Mouse (Mus musculus): ENCODE data around the gene Gm11127. TPM values are rescaled to one million over a fixed set of nuclear protein-coding genes. Genes with fewer than 3 reads are reported as not detected.
"Not testable (repeated sequence)": the region's sequence is repeated elsewhere in the genome, so short reads cannot be mapped to it uniquely, and the experiment has no call there.

The Gm11127 gene
- polyA plus RNA-seq, 1 experiment from 2014 or later: not detected

DNA sequence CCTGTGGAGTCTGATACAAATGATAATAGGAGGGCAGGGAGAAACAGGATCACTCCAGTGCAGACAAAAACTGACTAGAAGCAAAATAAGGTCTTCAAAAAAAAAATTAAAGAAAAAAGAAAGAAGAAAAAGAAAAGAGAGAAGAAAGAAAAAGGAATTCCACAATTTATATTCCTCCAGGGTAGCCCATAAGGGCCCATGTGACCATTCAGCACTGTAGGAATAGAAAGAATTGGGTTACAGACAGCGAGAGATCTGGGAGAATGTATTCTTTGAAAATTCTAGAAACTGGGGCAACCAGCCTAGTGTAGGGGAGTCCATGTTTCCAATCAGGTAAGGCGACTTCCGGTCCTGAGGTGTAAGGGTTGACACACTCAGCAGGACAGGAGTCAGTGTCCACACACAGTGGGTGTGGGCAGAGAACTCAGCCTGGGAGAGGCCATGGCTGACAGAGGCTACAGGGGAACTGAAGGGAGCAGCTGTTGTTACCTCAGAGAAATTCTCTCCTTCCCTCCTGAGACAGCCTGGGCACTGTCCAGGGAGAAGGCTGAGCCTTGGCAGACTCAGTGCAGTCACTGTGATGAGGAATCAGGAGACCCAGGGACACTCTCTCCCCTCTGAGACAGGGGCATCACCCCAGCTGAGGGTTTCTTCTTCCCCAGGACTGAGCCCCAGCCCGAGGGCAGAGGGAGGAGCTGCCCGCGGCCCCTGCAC lies 24.5 kb upstream of the Gm11127 start:
- Histone ChIP-seq H3K4me3 (ENCODE audit: low read depth, low read length) (peak overlapping the region; percentile 47), H3K4me2 (replicated peaks; ENCODE audit: low read depth, low read length) (peak overlapping the region; percentile 98)
- not testable (repeated sequence) for H3K27ac ChIP-seq (ENCODE audit: low read depth, low read length); H3K27me3 ChIP-seq (ENCODE audit: control insufficient read depth, insufficient read depth, low read length); H3K9me3 ChIP-seq (ENCODE audit: control insufficient read depth, low read length); H3K4me1 ChIP-seq (replicated peaks; ENCODE audit: control insufficient read depth, insufficient read depth, low read length); H3K36me3 ChIP-seq (ENCODE audit: control insufficient read depth, insufficient read depth, low read length); H3K9ac ChIP-seq (ENCODE audit: low read depth, low read length); ATAC-seq (ENCODE audit: low FRiP score)
- peak; percentile 3 for DNase-seq (ENCODE audit: low spot score)
- 42% methylated on average over 5 of the region's 6 CpGs for whole genome bisulfite sequencing

DNA sequence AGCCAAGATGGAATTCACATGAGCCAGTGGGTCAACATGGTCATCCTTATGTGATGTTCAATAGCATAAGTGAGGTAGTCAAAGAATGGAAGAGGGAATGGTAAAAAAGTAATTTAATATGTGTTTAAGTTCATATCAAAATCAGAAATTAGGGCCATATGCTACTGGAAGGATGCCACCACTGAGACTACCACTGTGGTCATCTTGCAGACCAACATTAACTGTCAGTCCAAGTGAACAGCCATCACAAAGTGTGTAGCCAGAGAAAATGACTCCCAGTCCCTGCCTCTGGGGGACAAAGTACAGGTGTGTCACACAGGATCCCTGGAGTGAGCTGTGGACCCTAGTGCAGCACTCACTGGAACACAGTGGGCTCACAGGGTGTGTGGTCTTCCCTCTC lies 23.7 kb upstream of the Gm11127 start:
- H3K4me1 ChIP-seq (replicated peaks; ENCODE audit: control insufficient read depth, insufficient read depth, low read length); DNase-seq (ENCODE audit: low spot score); H3K36me3 ChIP-seq (ENCODE audit: control insufficient read depth, insufficient read depth, low read length); H3K27me3 ChIP-seq (ENCODE audit: control insufficient read depth, insufficient read depth, low read length); H3K9me3 ChIP-seq (ENCODE audit: control insufficient read depth, low read length); H3K27ac ChIP-seq (ENCODE audit: low read depth, low read length); H3K4me3 ChIP-seq (ENCODE audit: low read depth, low read length); H3K4me2 ChIP-seq (replicated peaks; ENCODE audit: low read depth, low read length); H3K9ac ChIP-seq (ENCODE audit: low read depth, low read length); ATAC-seq (ENCODE audit: low FRiP score): not testable (repeated sequence)

DNA sequence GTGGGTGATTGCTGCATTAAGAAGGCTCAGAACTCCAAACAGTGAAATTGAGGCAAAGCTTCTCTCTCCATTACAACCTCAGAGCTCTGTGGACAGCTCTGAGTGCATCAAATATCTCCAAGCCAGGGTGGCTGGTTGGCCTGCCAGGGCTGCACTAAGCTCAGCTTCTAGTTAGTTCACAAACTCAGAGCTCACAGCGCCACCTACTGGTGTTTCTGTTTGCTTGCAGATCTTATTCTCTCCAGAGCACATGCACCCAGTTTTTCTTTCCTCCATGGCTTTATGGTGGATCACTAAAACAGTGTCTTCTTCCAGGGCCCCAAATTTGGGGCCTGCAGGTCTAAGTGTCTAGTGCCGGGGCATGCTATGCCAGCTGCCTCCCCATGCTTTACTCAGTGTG lies 2.7 kb upstream of the Gm11127 start:
- Histone ChIP-seq H3K9ac (ENCODE audit: low read depth, low read length) (no peak overlapping the region), H3K9me3 (ENCODE audit: control insufficient read depth, low read length) (no peaks in the 10 kb centered on the region), H3K27ac (ENCODE audit: low read depth, low read length) (no peak overlapping the region), H3K27me3 (ENCODE audit: control insufficient read depth, insufficient read depth, low read length) (no peaks in the 10 kb centered on the region), H3K36me3 (ENCODE audit: control insufficient read depth, insufficient read depth, low read length) (no peaks in the 10 kb centered on the region), H3K4me1 (replicated peaks; ENCODE audit: control insufficient read depth, insufficient read depth, low read length) (no peaks in the 10 kb centered on the region), H3K4me3 (ENCODE audit: low read depth, low read length) (no peak overlapping the region), H3K4me2 (replicated peaks; ENCODE audit: low read depth, low read length) (no peak overlapping the region)
- 31% methylated on average over 2 of the region's 2 CpGs for WGBS
- ATAC-seq (ENCODE audit: low FRiP score) (no peak), DNase-seq (ENCODE audit: low spot score) (peak; percentile 84)

DNA sequence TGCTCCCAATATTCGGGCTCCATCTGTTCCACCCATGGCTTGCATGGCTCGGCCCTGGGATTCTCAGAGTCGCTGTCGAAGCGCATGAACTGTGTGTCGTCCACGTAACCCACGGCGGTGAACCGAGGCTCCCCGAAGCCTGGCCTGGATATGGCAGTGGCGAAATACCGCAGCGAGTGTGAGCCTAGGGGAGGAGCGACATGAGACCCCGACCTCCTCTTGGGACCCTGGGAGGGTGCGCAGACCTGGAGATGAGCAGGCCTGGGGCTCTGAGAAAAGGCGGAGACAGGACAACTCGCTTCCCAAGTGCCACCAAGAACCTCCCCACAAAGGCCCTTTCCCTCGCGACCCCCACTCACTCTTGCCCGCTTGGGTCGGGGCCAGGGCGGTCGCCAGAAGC lies 244 bp downstream of the Gm11127 start:
- H3K4me3 ChIP-seq (ENCODE audit: low read depth, low read length); H3K36me3 ChIP-seq (ENCODE audit: control insufficient read depth, insufficient read depth, low read length); H3K9ac ChIP-seq (ENCODE audit: low read depth, low read length); H3K4me2 ChIP-seq (replicated peaks; ENCODE audit: low read depth, low read length); H3K27me3 ChIP-seq (ENCODE audit: control insufficient read depth, insufficient read depth, low read length); H3K4me1 ChIP-seq (replicated peaks; ENCODE audit: control insufficient read depth, insufficient read depth, low read length); H3K27ac ChIP-seq (ENCODE audit: low read depth, low read length); DNase-seq (ENCODE audit: low spot score); ATAC-seq (ENCODE audit: low FRiP score); H3K9me3 ChIP-seq (ENCODE audit: control insufficient read depth, low read length): not testable (repeated sequence)
- WGBS: 88% methylated on average over 22 of the region's 25 CpGs

DNA sequence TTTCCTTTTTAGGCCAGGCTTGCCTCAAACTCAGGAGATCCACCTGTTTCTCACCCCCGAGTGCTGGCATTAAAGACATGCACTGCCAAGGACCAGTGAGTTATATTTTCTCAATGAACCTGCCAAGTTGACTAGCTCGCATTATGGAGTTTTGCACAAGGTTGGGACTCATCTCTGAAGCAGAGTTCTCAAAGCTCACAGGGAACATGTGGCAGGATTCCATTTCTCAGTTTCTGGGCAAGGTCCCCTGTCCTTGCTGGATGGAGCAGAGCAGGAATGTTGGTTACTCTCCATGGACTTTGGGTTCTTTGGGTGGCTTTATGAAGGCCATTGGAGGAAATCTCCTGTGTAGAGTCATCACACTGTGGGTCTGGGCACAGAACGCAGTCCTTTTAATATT lies 14.9 kb downstream of the Gm11127 start:
- no peak overlapping the region for H3K9ac ChIP-seq (ENCODE audit: low read depth, low read length)
- no peak overlapping the region for H3K27ac ChIP-seq (ENCODE audit: low read depth, low read length)
- H3K4me3 ChIP-seq (ENCODE audit: low read depth, low read length): no peak overlapping the region
- H3K36me3 ChIP-seq (ENCODE audit: control insufficient read depth, insufficient read depth, low read length): no peaks in the 10 kb centered on the region
- no peaks in the 10 kb centered on the region for H3K27me3 ChIP-seq (ENCODE audit: control insufficient read depth, insufficient read depth, low read length)
- ATAC-seq (ENCODE audit: low FRiP score): no peak
- WGBS: 88% methylated on average over 3 of the region's 3 CpGs
- H3K9me3 ChIP-seq (ENCODE audit: control insufficient read depth, low read length): no peaks in the 10 kb centered on the region
- no peak for DNase-seq (ENCODE audit: low spot score)
- H3K4me2 ChIP-seq (replicated peaks; ENCODE audit: low read depth, low read length): no peak overlapping the region; the same call in 1 of the 2 replicates
- no peaks in the 10 kb centered on the region for H3K4me1 ChIP-seq (replicated peaks; ENCODE audit: control insufficient read depth, insufficient read depth, low read length)

DNA sequence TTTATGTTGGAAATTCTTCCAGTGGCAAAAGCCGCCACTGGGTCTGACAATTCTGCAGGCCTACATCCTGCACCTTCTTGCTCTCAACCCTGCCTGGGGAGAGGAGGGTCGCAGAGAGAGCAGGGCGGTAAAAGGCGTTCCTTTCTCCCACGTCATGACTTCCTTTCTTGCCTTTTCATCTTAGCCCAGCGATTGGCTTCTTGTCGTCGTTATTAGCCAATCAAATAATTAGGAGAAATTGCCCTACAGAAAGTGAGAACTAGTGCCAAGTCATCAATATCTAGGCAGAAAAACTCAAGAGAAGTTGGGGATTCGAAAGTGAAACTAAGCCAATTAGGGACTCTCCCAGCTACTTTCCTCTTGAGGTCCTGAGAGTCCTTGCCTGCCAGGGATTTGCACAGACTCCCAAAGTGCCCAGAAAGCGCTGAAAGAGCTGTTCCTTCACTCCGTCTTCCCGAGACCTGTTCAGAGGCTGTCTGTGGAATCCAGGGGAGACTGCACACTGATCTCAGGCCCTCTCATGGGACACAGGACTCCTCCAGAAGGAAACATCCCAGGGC lies 15.5 kb downstream of the Gm11127 start, which contains the start of the genes H2-T22 and Gm6034:
TSS of gene H2-T22 (minus strand) at position 138 of the 560 bp plus-strand sequence.
TSS of gene Gm6034 (plus strand) at position 352 of the 560 bp plus-strand sequence.
- not testable (repeated sequence) for H3K27ac ChIP-seq (ENCODE audit: low read depth, low read length); H3K4me1 ChIP-seq (replicated peaks; ENCODE audit: control insufficient read depth, insufficient read depth, low read length); H3K36me3 ChIP-seq (ENCODE audit: control insufficient read depth, insufficient read depth, low read length); H3K27me3 ChIP-seq (ENCODE audit: control insufficient read depth, insufficient read depth, low read length); H3K9me3 ChIP-seq (ENCODE audit: control insufficient read depth, low read length)
- Histone ChIP-seq H3K4me3 (ENCODE audit: low read depth, low read length) (peak within 1 kb of the TSS; percentile 25), H3K9ac (ENCODE audit: low read depth, low read length) (0 out of 2 replicates have a peak within 1 kb of the TSS, but pooled peaks have one; percentile 15), H3K4me2 (replicated peaks; ENCODE audit: low read depth, low read length) (peak within 1 kb of the TSS; percentile 65)
- ATAC-seq (ENCODE audit: low FRiP score) (peak; percentile 94), DNase-seq (ENCODE audit: low spot score) (peak; percentile 70)
- WGBS: under 1% methylated on average over 12 of the region's 12 CpGs

DNA sequence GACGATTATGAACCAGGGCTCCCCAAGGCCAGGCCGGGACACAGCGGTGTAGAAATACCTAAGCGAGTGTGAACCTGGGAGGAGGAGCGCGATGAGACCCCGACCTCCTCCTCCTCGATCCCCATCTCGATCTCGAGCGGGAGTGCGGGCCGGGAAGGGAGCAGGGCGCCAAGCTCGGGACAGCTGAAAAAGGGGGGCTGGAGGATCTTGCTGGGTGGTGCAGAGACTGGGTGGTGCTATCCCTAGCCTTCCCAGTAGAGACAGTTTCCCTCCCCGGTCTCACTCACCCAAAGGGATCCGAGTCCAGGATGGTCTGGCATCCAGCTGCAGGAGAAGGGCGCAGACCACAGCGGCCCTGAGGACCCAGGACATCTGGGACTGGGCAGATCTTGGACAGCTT lies 16.1 kb downstream of the Gm11127 start:
- Histone ChIP-seq H3K4me2 (replicated peaks; ENCODE audit: low read depth, low read length) (peak overlapping the region; percentile 65), H3K4me3 (ENCODE audit: low read depth, low read length) (peak overlapping the region; percentile 25), H3K9ac (ENCODE audit: low read depth, low read length) (0 out of 2 replicates have a peak overlapping the region, but pooled peaks have one; percentile 15)
- not testable (repeated sequence) for H3K36me3 ChIP-seq (ENCODE audit: control insufficient read depth, insufficient read depth, low read length); H3K9me3 ChIP-seq (ENCODE audit: control insufficient read depth, low read length); H3K27me3 ChIP-seq (ENCODE audit: control insufficient read depth, insufficient read depth, low read length); H3K27ac ChIP-seq (ENCODE audit: low read depth, low read length); H3K4me1 ChIP-seq (replicated peaks; ENCODE audit: control insufficient read depth, insufficient read depth, low read length)
- under 1% methylated on average over 19 of the region's 19 CpGs for WGBS
- peak; percentile 68 for ATAC-seq (ENCODE audit: low FRiP score)
- peak; percentile 15 for DNase-seq (ENCODE audit: low spot score)

DNA sequence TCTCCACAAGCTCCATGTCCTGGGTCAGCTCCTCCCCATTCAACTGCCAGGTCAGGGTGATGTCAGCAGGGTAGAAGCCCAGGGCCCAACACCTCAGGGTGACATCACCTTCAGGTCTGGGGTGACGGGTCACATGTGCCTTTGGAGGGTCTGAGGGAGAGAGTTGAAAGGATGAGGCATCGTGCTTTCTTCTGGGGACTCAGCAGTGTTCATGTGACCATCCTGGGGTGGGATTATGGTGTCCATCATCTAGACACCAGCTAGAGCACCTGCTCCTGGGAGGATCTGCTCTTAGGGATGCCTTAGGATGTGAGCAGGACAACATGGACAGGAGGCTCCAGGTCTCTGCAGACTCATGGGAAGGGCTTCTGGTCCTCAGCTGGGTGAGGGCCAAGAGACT lies 17.6 kb downstream of the Gm11127 start:
- H3K27ac ChIP-seq (ENCODE audit: low read depth, low read length); H3K27me3 ChIP-seq (ENCODE audit: control insufficient read depth, insufficient read depth, low read length); H3K36me3 ChIP-seq (ENCODE audit: control insufficient read depth, insufficient read depth, low read length); H3K9ac ChIP-seq (ENCODE audit: low read depth, low read length); DNase-seq (ENCODE audit: low spot score); H3K4me1 ChIP-seq (replicated peaks; ENCODE audit: control insufficient read depth, insufficient read depth, low read length); H3K4me2 ChIP-seq (replicated peaks; ENCODE audit: low read depth, low read length); H3K9me3 ChIP-seq (ENCODE audit: control insufficient read depth, low read length); ATAC-seq (ENCODE audit: low FRiP score); H3K4me3 ChIP-seq (ENCODE audit: low read depth, low read length): not testable (repeated sequence)
- WGBS: 82% methylated on average over 2 of the region's 2 CpGs

DNA sequence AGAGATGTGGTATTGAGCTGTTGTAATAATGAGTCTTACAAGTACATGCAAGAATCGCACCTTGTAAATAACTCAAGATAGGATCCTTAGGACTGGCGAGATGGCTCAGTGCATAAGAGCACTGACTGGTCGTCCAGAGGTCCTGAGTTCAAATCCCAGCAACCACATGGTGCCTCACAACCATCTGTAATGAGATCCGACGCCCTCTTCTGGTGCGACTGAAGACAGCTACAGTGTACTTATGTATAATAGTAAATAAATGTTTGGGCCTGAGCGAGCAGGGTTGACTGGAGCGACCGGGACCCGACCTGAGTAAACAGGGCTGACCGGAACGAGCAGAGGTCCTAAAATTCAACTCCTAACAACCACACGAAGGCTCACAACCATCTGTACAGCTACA lies 22.0 kb downstream of the Gm11127 start:
- not testable (repeated sequence) for H3K27ac ChIP-seq (ENCODE audit: low read depth, low read length); H3K4me3 ChIP-seq (ENCODE audit: low read depth, low read length); H3K9ac ChIP-seq (ENCODE audit: low read depth, low read length); H3K9me3 ChIP-seq (ENCODE audit: control insufficient read depth, low read length); H3K27me3 ChIP-seq (ENCODE audit: control insufficient read depth, insufficient read depth, low read length); DNase-seq (ENCODE audit: low spot score); ATAC-seq (ENCODE audit: low FRiP score); H3K4me2 ChIP-seq (replicated peaks; ENCODE audit: low read depth, low read length); H3K4me1 ChIP-seq (replicated peaks; ENCODE audit: control insufficient read depth, insufficient read depth, low read length); H3K36me3 ChIP-seq (ENCODE audit: control insufficient read depth, insufficient read depth, low read length)
- WGBS: 86% methylated on average over 13 of the region's 13 CpGs
